Mouse (Mus musculus) cerebellum, adult 9-11 months (tissue): ENCODE measurements around the gene S100b.

Source experiments
- DNase-seq: peaks from one replicate; pipeline ENCODE4 v3.0.0; 2022

The S100b gene

DNA sequence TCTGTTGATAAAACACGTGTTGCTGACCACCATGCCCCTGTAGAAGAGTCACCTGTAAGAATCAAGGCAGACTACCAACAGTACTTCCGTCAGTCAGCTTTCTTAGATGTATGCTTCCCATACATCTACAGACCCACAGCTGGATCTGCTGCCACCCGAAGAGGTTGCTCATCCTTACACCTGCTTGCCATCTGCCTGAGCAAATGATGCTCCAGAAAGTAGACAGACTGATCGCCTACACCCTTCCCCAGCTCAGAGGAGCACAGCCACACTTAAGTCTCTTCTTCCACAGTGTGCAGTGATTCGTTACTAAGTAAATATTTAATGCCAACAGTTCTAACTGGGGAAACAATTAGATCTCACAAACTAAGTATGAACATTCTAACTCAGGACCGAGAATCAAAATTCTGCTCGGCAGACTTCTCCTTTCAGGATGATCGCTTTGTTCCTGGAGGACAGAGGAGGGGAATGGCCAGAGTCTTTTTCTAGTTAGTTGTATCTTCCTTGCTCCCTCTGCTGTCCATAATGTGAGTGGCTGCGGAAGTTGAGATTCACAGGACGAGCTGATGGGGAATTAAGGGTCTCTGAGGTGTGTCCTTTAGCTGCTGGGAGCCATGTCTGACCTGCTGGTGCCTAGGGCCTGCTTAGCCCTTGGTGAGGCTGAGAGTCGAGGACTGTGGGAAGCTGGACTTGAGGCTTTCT is 6.9 kb downstream of the S100b start:
- DNase-seq = no peak

DNA sequence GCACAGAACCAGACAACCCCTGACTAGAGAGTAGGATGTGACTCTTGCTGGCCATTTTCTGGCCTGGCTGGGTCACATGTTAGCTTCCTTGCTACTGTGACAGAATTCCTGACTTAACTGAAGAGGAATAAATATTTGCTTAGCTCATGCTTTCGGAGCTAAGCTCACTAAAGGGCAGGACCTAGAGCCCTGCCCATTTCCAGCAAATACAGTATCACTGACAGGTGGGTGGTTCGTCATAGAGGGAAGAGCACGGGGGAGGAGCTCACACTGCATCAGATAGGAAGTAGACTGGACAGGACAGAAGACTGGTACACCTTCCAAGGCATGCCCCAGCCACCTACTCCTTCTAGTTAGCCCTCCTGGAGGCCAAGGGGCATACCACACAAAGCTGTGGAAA is 7.8 kb downstream of the S100b start:
- DNase-seq = no peak

DNA sequence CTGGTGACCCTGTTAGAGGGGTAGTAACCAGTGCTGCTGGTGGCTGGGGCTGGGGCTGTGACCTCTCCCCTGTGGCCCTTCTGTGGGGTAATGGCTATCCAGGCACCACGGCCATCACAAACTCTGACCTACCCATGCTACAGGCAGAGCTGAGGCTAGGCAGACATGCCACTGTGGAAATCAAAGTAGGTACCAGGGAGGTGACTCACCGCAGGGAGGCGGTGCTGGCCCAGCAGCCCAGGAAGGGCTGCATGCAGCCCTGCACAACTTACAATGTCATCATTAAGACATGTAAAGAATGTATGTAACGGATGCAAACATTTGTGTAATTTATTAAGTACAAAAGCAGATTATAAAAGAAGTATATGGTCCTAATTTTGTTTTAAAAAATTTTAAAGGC is 8.8 kb downstream of the S100b start:
- no peak for DNase-seq

GRCm38 (mm10) chr10:76271238-76271637 is 17.6 kb downstream of the S100b start:
- DNase-seq = no peak

GRCm38 (mm10) chr10:76275256-76275655 is 21.6 kb downstream of the S100b start:
- no peak for DNase-seq

- no peak for DNase-seq
Observed at GRCm38 (mm10) chr10:76278541-76279097, 25.0 kb downstream of the S100b start.

GRCm38 (mm10) chr10:76288268-76288993 is 34.8 kb downstream of the S100b start:
- DNase-seq = no peak

DNA sequence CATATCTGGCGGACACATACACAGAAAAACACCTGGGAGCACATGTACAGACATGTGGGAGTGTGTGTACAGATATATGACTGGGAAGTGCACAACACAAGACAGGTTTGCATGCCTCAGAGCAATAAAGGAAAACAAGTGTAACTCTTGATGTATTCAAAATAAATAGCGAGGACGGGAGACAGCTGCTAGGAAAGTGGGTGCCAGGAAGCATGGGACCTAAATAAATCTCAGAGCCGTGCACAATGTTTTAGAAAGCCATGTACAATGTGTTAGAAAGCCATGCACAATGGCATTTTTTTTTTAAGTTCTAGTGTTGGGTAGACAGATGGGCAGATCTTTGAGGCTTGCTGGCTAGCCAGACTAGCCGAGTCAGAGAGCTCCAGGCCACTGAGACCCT is 35.4 kb downstream of the S100b start:
- no peak for DNase-seq

- no peak for DNase-seq
Observed at GRCm38 (mm10) chr10:76289936-76290671, 36.5 kb downstream of the S100b start.

DNA sequence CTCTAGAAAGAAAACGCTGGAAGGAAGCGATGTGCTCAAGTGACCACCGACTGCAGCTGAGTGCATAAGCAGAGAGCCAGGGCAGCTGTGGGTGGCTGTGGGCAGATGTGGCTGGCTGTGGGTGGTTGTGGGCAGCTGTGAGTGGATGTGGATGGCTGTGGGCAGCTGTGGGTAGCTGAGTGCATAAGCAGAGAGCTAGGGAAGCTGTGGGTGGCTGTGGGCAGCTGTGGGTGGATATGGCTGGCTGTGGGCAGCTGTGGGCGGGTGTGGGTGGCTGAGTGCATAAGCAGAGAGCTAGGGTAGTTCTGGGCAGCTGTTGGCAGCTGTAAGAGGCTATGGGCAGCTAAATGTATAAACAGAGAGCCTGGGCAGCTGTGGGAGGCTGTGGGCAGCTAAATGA is 39.6 kb downstream of the S100b start:
- no peak for DNase-seq

GRCm38 (mm10) chr10:76300133-76300532 is 46.5 kb downstream of the S100b start:
- no peak for DNase-seq

GRCm38 (mm10) chr10:76306738-76307137 is 53.1 kb downstream of the S100b start:
- no peak for DNase-seq
